In genomic region chr12:70110375-70111116, GRCm38 (mm10) we compare ENCODE assay signal across 9 mouse cellular contexts. TPM values are rescaled to one million over a fixed set of nuclear protein-coding genes. Genes with fewer than 3 reads are reported as not detected.
DNase-seq lines count a peak whose midpoint lies in the region; ATAC-seq and TF ChIP-seq lines count a peak whose summit lies in the region.
"Had no signal": no experiment of that assay in that cellular context is flagged by ENCODE, and none has a peak within 500 bp of the region (broad histone marks: within the 10 kb centered on the region; RNA-seq: fewer than 3 reads in every experiment).

No protein-coding gene starts in this region.

- H3K36me3 ChIP-seq in embryonic facial prominence, embryonic 12.5 days, result no peaks in the 10 kb centered on the region
- H3K36me3 ChIP-seq in hindbrain, postnatal 0 days (ENCODE audit: insufficient read depth, low read length), result no peaks in the 10 kb centered on the region
- H3K36me3 ChIP-seq in midbrain, embryonic 12.5 days, result no peaks in the 10 kb centered on the region

- no peaks in the 10 kb centered on the region for H3K9me3 ChIP-seq in embryonic facial prominence, embryonic 12.5 days
- H3K9me3 ChIP-seq in hindbrain, postnatal 0 days (ENCODE audit: low read length), result no peaks in the 10 kb centered on the region
- 0 out of 2 replicates have a peak, but pooled peaks cover 1% of the 10 kb centered on the region for H3K9me3 ChIP-seq in midbrain, embryonic 12.5 days

- WGBS in embryonic facial prominence, embryonic 12.5 days, result 11% methylated on average over 23 of the region's 23 CpGs
- 9% methylated on average over 23 of the region's 23 CpGs for WGBS in hindbrain, postnatal 0 days
- 12% methylated on average over 23 of the region's 23 CpGs for WGBS in midbrain, embryonic 12.5 days

- intact Hi-C loops in gastrocnemius, adult 2 months (cut with DNase I), result no loop called here

- H3K27ac ChIP-seq in gastrocnemius, adult 2 months, result peak overlapping the region; percentile 96
- H3K27ac ChIP-seq in embryonic facial prominence, embryonic 12.5 days, result peak overlapping the region; percentile 81; the same call in 1 of the 2 replicates
- peak overlapping the region; percentile 91 for H3K27ac ChIP-seq in hindbrain, postnatal 0 days
- peak overlapping the region; percentile 86 for H3K27ac ChIP-seq in midbrain, embryonic 12.5 days (replicated peaks)

- peaks cover 24% of the 10 kb centered on the region; the same call in 1 of the 2 replicates for H3K4me1 ChIP-seq in embryonic facial prominence, embryonic 12.5 days
- peaks cover 25% of the 10 kb centered on the region for H3K4me1 ChIP-seq in hindbrain, postnatal 0 days (ENCODE audit: insufficient read depth, low read length)
- H3K4me1 ChIP-seq in midbrain, embryonic 12.5 days, result peaks cover 47% of the 10 kb centered on the region

- H3K4me2 ChIP-seq in embryonic facial prominence, embryonic 12.5 days (replicated peaks), result peak overlapping the region; percentile 95
- H3K4me2 ChIP-seq in hindbrain, postnatal 0 days (ENCODE audit: low read depth, low read length), result peak overlapping the region; percentile 97
- peak overlapping the region; percentile 92 for H3K4me2 ChIP-seq in midbrain, embryonic 12.5 days (replicated peaks)

- no peak for TF ChIP-seq CTCF in gastrocnemius, adult 2 months (IDR thresholded peaks at IDR 0.05)
- TF ChIP-seq CTCF in hindbrain, postnatal 0 days (IDR thresholded peaks at IDR 0.05; ENCODE audit: low read depth), result no peak

- H3K27me3 ChIP-seq in embryonic facial prominence, embryonic 12.5 days, result peaks cover 8% of the 10 kb centered on the region
- no peaks in the 10 kb centered on the region for H3K27me3 ChIP-seq in hindbrain, postnatal 0 days (ENCODE audit: insufficient read depth, low read length)
- peaks cover 43% of the 10 kb centered on the region for H3K27me3 ChIP-seq in midbrain, embryonic 12.5 days

- H3K9ac ChIP-seq in embryonic facial prominence, embryonic 12.5 days, result peak overlapping the region; percentile 90
- H3K9ac ChIP-seq in hindbrain, postnatal 0 days (replicated peaks; ENCODE audit: low read length), result peak overlapping the region; percentile 97
- H3K9ac ChIP-seq in midbrain, embryonic 12.5 days (replicated peaks), result peak overlapping the region; percentile 88

- DNase-seq in gastrocnemius, adult 2 months, result no peak
- DNase-seq in gastrocnemius, postnatal 10 days, result no peak
- DNase-seq in 416B (ENCODE audit: low read depth), result peak; percentile 40
- peak; percentile 40 for DNase-seq in hindbrain, postnatal 0 days (ENCODE audit: low spot score)
- DNase-seq in urinary bladder, adult 18-20 months (ENCODE audit: low spot score in 2 of 2), result no peak

- ATAC-seq in embryonic facial prominence, embryonic 12.5 days (ENCODE audit: insufficient number of reproducible peaks, insufficient read depth, low FRiP score, low TSS enrichment), result no peak
- ATAC-seq in hindbrain, postnatal 0 days, result peak; percentile 0; the same call in 1 of the 2 replicates
- no peak for ATAC-seq in midbrain, embryonic 12.5 days (ENCODE audit: low FRiP score, low read depth)
- no peak for ATAC-seq in activated CD4-positive, CD25-positive, alpha-beta regulatory T cell, adult 4 months

- peak overlapping the region; percentile 98 for H3K4me3 ChIP-seq in gastrocnemius, adult 2 months
- H3K4me3 ChIP-seq in embryonic facial prominence, embryonic 12.5 days, result peak overlapping the region; percentile 91
- H3K4me3 ChIP-seq in hindbrain, postnatal 0 days (ENCODE audit: low read length), result peak overlapping the region; percentile 90
- peak overlapping the region; percentile 82 for H3K4me3 ChIP-seq in midbrain, embryonic 12.5 days

RNA-seq across cellular contexts. Expression of gene Nin, which starts 3.0 kb away (rescaled TPM):
- total RNA-seq in gastrocnemius, adult 2 months (2021), result 10 to 100 TPM; 23.6 to 24.6 TPM
- total RNA-seq in gastrocnemius, postnatal 10 days (2021), result 10 to 100 TPM; 30.3 to 33.4 TPM
- 11.5 and 13.5 TPM in 2 replicates for polyA plus RNA-seq in embryonic facial prominence, embryonic 12.5 days (2016; fragmentation: Nextera tagmentation; extraction: Ambion mirVana)
- total RNA-seq in hindbrain, postnatal 0 days (2014; rRNA removed), result 18.9 and 24.2 TPM in 2 replicates
- polyA plus RNA-seq in hindbrain, postnatal 0 days (2015; fragmentation: Nextera tagmentation; extraction: Ambion mirVana), result 6.1 and 6.2 TPM in 2 replicates
- 16.5 and 17.2 TPM in 2 replicates for polyA plus RNA-seq in midbrain, embryonic 12.5 days (2016; fragmentation: Nextera tagmentation; extraction: Ambion mirVana)
- polyA plus RNA-seq in activated CD4-positive, CD25-positive, alpha-beta regulatory T cell, adult 4 months (2017; shearing (Covaris generic)), result 10 to 100 TPM; 19.2 to 24.3 TPM

RNA-seq across cellular contexts. Expression of gene Abhd12b, which starts 43.4 kb away (rescaled TPM):
- total RNA-seq in gastrocnemius, adult 2 months (2021), result not detected
- not detected for total RNA-seq in gastrocnemius, postnatal 10 days (2021)
- 0.09 and 0.25 TPM in 2 replicates for polyA plus RNA-seq in embryonic facial prominence, embryonic 12.5 days (2016; fragmentation: Nextera tagmentation; extraction: Ambion mirVana)
- 0.14 TPM in 1 of 2 replicates, not detected in the other for total RNA-seq in hindbrain, postnatal 0 days (2014; rRNA removed)
- not detected in 2 replicates for polyA plus RNA-seq in hindbrain, postnatal 0 days (2015; fragmentation: Nextera tagmentation; extraction: Ambion mirVana)
- 0.25 TPM in 1 of 2 replicates, not detected in the other for polyA plus RNA-seq in midbrain, embryonic 12.5 days (2016; fragmentation: Nextera tagmentation; extraction: Ambion mirVana)
- 1 to 10 TPM; 1.0 to 1.2 TPM for polyA plus RNA-seq in activated CD4-positive, CD25-positive, alpha-beta regulatory T cell, adult 4 months (2017; shearing (Covaris generic))
- total RNA-seq: layer of hippocampus, postnatal 14 days had no signal

Comparison
In these comparisons a context has a peak if more than half of its experiments do, and no peak if none do; other contexts are left out.
1. DNase-seq: peak in 416B (single experiment) and hindbrain, postnatal 0 days (single experiment); none in gastrocnemius, adult 2 months (single experiment), gastrocnemius, postnatal 10 days (single experiment) and urinary bladder, adult 18-20 months (0 of 2).
2. Peak in every context shown above with its lines, with median percentiles within 50 percentile points of each other: H3K27ac ChIP-seq, H3K4me3 ChIP-seq, H3K4me2 ChIP-seq and H3K9ac ChIP-seq.